Mouse (Mus musculus): Measurements from ENCODE around the gene Npy4r. TPM values are rescaled to one million over a fixed set of nuclear protein-coding genes. Genes with fewer than 3 reads are reported as not detected.
A peak's percentile ranks its signal among the peaks of the same experiment; 100 is the strongest.

Npy4r gene
- total RNA-seq (2021), result under 1 TPM; 0.07 to 0.13 TPM
- long read RNA-seq, experiment 1, result 0 reads
- long read RNA-seq, experiment 2, result 0 reads

GRCm38 (mm10) chr14:34152342-34152741 lies at the start of gene Npy4r:
Gene Npy4r, minus strand, starts transcription at chr14:34152489.
- peak; percentile 59 to 69 for DNase-seq

GRCm38 (mm10) chr14:34201231-34202035 lies 49.1 kb upstream of the Npy4r start, which contains the start of gene Gprin2:
Gene Gprin2, minus strand, starts transcription at chr14:34201653.
- DNase-seq, result peak in 1 of 2 experiments; percentile 12

- peak; percentile 14 to 39 for DNase-seq
Observed at GRCm38 (mm10) chr14:34200738-34201230, 48.5 kb upstream of the Npy4r start.

- no peak for DNase-seq
Observed at GRCm38 (mm10) chr14:34196706-34197105, 44.4 kb upstream of the Npy4r start.

- no peak for DNase-seq
Observed at GRCm38 (mm10) chr14:34195466-34195865, 43.2 kb upstream of the Npy4r start.

GRCm38 (mm10) chr14:34193879-34194278 lies 41.6 kb upstream of the Npy4r start:
- DNase-seq, result no peak

- DNase-seq, result no peak
Observed at GRCm38 (mm10) chr14:34190361-34190760, 38.1 kb upstream of the Npy4r start.

- peak; percentile 27 to 39 for DNase-seq
Observed at GRCm38 (mm10) chr14:34188629-34189028, 36.3 kb upstream of the Npy4r start.

- no peak for DNase-seq
Observed at GRCm38 (mm10) chr14:34183101-34183500, 30.8 kb upstream of the Npy4r start.

GRCm38 (mm10) chr14:34179351-34179750 lies 27.1 kb upstream of the Npy4r start:
- DNase-seq, result no peak

- no peak for DNase-seq
Observed at GRCm38 (mm10) chr14:34171107-34171506, 18.8 kb upstream of the Npy4r start.

- DNase-seq, result no peak
Observed at GRCm38 (mm10) chr14:34155752-34156151, 3.5 kb upstream of the Npy4r start.

GRCm38 (mm10) chr14:34154601-34155337 lies 2.5 kb upstream of the Npy4r start:
- peak; percentile 37 to 68 for DNase-seq

- DNase-seq, result no peak
Observed at GRCm38 (mm10) chr14:34142915-34143314, 9.4 kb downstream of the Npy4r start.

GRCm38 (mm10) chr14:34142316-34142715 lies 10.0 kb downstream of the Npy4r start:
- no peak for DNase-seq

- no peak for DNase-seq
Observed at GRCm38 (mm10) chr14:34139671-34140664, 12.3 kb downstream of the Npy4r start.

GRCm38 (mm10) chr14:34135391-34135790 lies 16.9 kb downstream of the Npy4r start:
- no peak for DNase-seq

GRCm38 (mm10) chr14:34131216-34131615 lies 21.1 kb downstream of the Npy4r start:
- DNase-seq, result no peak

- DNase-seq, result no peak
Observed at GRCm38 (mm10) chr14:34121691-34122090, 30.6 kb downstream of the Npy4r start.

- DNase-seq, result no peak
Observed at GRCm38 (mm10) chr14:34120923-34121351, 31.4 kb downstream of the Npy4r start.
